Mouse (Mus musculus) skeletal muscle tissue, adult 2 months (tissue): ENCODE results near the gene Rab42.
A peak's percentile ranks its signal among the peaks of the same experiment; 100 is the strongest.

ENCODE experiments used
- DNase-seq: peaks from one replicate; pipeline ENCODE4 v3.0.0-alpha.2; 2012; ENCODE audit warnings: low read depth, low spot score

The Rab42 gene

DNA sequence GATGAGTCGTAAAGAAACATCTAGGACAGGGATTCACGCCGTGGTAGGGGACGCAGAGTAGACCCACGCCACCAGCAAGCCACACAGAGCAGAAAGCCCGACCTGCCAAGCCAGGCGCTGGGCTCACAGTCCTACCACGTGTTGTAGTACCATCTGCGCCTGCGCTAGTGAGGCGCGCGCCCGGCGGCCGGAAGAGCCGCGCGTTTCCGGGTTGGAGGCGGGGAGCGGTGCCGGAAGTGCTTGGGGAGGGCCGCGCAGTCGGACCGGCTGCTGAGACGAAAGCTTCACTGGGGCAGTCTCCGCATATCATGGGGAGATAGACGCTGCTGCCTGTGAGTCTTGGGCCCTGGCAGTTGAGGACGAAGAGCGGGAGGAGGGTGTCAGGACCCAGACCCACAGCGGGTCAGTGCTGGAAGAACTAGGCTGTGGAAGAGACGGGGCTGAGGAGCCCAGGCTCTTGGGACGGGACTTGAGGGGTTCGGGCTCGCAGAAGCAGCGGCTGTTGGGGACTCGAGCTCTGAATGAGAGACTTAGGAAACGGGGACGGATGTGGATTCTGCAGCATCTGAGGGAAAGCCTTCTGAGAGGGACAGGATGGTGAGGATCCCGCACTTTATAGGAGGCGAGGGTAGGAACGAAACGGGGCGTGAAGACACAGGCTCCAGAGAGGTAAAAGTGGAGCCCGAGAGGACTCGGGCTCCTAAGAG, 28.9 kb downstream of the Rab42 start, which contains the start of gene Taf12:
Gene Taf12, plus strand, starts transcription at position 220 of the 707 bp plus-strand sequence.
- peak; percentile 94 for DNase-seq

DNA sequence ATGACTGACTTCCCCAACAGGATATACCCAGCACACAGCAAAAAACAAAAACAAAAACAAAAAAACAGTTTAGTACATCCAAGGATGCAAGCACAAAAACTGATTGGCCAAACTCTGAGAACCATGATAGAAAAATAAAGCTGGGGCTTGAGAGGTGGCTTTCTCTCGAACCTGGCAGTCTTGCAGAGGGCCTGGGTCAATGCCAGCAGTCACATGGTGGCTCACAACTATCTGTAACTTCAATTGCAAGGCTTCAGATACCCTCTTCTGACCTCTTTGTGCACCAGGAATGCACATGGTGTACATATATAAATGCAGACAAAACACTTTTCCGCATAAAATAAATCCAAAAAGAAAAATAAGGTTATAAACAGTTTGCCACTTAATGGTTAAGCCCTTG, 30.0 kb downstream of the Rab42 start:
- no peak for DNase-seq

DNA sequence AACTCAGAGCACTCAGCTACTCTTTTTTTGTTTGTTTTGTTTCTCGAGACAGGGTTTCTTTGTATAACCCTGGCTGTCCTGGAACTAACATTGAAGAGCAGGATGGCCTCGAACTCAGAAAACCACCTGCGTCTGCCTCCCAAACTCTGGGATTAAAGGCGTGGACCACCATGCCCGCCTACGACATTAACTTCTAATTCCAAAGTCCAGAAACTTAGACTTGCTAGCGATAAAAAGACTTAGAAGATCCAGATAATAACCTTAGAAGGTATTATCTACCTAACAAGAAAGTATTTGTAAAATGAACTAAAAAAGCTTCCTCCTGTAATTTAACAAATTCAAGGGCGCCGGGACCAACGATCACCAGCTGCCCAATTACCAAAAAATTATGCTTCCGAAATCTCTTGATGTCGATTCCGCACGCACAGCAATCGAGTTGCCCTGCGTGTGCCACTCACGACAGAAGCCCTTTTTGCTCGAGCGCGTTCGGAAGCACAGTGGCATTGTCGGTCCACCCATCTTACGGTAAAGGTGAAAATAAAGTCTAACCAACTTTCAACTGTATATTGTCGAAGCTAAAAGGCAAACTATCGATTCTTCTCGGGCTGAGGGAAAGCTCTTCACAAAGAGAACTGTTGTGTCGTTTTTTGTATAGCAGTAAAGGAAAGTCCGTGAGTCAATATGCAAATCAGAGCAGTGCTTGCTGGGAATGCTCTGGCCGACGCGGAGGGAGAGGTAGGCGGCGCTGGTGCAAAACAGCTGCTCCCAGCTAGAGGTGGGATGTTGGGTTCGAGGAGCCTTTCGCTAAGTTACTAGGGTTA, 33.2 kb downstream of the Rab42 start:
- peak; percentile 96 for DNase-seq

DNA sequence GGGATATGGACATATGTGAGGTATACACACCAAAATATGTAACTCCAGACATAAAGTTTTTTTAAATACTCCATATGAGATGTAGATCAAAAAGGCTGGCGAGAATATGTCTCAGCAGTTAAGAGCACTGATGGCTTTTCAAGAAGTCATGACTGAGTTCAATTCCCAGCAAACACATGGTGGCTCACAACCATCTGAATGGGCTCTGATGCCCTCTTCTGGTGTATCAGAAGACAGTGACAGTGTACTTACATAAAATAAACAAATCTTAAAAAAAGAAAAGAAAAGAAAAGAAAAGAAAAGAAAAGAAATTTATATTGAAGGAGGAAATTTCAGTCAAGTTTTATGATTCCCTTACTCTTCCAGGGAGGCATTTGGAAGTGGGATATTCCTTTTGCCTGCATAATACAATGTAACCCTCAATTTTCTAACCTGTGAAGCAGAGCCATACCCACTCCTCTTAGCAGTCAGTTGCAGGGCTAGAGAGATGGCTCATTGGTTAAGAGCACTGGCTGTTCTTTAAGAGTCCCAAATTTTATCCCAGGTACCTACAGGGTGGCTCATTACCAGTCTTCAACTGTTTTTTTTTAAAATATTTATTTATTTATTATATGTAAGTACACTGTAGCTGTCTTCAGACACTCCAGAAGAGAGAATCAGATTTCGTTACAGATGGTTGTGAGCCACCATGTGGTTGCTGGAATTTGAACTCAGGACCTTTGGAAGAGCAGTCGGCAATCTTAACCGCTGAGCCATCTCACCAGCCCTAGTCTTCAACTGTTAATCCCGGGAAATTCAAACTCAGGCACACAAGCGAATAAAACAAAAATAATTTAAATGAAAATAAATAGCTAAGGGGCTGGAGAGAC, 34.1 kb downstream of the Rab42 start:
- DNase-seq: peak; percentile 48

DNA sequence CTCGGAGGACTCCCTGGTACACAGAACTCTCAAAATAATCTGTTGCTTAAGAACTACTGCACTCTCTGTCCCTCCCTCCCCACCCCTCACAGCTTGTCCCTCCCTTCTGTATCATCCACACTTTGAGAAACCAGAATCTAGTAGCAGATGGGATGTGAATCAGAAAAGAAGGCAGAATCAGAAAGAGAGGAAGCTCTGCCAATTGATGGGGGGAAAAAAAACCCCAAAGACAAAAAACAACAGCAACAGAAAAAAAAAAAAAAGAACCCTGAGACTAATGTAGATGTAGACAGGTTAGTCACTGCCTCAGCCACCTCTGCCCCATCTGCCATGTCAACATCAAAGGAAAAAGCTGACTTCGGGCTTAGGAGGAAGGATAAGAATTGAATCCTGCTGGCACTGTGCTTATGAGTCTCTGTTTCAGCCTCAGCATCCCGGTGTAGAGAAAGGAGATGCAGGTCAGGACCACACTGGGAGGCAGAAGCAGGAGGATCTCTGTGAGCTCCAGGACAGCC, 36.3 kb downstream of the Rab42 start:
- no peak for DNase-seq

DNA sequence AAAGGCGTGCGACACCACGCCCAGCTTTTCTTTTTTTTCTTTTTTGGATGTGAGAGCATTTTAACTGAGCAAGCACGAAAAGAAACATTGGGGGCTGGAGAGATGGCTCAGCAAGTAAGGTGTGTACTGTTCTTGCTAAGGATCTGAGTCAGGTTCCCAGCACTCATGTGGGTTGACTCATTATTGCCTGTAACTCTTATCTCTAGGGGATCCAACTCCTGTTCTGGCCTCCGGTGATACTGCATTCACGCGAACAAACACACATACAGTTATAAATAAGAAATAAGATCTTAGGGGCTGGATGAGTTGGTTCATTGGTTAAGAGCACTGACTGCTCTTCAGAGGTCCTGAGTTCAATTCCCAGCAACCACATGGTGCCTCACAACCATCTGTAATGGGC, 39.9 kb downstream of the Rab42 start:
- no peak for DNase-seq

DNA sequence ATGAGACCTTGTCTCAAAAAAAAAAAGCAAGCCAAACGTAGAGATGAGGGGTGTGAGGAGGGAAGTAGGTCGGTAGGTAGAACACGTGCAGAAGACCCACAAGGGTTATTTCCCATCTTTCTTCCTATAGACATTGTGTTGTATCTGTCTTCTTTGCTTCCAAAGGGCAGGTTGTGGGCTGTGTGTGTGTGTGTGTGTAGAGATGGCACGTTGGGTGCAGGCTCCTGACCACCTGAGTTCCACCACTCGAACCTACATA, 40.9 kb downstream of the Rab42 start:
- DNase-seq: no peak

DNA sequence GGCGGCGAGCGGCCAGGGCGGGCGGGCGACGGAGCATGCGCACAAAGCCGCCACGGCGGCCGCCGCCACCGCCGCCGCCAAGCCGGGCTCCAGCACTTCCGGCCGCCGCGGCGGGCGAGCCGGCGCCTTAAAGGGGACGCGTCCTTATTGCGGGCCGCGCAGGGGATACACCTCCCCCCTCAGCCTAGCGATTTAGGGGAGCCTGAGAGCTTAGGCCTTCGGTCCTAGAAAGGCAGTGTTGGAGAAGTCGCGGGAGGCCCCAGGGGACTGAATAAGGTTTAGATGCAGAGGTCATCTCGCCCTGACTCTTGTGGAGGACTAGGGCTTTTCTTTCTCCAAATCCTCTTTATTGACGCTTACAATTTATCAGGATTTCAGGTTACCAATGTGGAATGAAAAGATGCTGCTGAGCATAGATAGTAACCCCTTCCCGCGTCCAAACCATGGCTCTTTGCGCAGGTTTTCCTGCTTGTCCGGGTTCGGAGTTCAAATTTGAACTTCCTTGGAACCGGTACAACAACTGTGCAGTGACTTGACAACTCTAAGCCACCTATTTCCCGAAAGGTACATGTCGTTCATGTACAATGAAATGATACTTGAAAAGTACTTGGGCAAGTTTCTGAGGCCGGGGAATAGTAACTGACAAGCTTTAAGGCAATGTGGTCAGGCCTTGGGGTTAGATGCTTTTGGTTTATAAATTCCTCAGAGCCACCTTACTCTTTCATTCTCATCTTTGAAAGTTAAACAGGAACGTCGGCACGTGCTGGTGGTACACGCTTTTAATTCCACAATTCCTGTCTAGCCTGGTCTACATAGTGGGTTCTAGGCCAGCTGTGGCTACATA, 41.4 kb downstream of the Rab42 start, which contains the start of gene Gmeb1:
Gene Gmeb1, minus strand, starts transcription at position 89 of the 844 bp plus-strand sequence.
- peak; percentile 74 for DNase-seq

DNA sequence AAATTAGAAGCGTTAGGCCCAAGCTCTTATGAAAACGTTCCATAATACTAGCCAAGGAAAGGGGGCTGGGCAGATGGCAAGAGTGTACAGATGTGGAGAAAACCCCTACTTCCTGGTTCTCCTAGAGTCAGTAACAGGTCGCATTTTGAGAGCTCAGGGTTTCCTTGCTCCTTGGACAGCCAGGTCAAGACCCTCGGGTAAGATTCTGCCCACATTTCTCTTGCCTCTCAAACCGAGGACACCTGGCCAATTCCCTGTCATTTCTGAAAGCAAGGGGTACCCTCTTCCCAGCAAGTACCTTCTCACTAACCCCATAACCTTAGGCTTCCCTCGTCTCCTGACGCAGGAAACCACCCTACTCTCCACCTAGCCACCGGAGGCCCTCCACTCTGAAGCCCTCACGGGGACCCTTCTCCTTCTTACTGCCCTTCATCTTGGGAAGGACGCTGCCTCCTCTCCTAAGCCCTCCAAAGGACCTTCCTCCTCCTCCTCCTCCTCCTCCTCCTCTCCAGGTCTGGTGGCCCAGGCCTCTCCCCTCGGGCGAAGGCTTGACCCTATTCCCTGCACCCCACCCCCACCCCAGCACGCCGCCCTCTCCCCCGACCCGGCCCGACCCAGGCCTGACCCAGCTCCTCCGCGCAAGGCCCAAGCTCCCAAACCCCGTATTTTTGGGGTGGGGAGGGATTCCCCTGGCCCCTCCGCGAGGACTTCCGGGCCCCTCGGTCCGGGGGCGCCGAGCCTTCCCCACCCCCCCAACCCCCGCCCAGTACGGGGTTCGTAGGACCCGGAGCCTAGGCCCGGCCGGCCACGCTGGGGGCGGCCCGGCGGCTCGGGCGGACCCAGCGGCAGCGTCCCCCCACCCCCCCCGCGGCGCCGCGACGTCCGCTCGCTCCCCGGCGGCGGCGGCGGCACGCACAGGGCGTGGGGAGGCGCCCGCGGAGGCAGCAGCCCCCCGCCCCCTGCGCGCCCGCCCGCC, 42.5 kb downstream of the Rab42 start:
- peak; percentile 44 for DNase-seq

DNA sequence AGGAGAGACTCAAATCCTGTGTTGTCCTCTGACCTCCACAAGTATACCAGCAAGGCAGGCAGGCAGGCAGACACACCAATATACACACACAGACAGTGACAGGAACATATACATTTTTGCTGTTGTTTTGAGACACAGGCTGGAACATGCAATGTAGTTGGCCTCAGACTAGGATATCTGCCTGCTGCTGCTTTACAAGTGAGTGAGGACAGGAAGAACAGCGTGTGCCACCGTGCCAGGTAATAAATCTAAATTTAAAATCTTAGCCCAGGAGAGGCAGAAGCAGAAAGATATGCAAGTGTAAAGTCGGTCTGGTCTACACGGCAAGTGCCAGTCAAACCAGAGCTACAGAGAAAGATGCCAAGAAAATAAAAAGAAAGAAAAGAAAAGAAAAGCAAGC, 43.9 kb downstream of the Rab42 start:
- DNase-seq: no peak

DNA sequence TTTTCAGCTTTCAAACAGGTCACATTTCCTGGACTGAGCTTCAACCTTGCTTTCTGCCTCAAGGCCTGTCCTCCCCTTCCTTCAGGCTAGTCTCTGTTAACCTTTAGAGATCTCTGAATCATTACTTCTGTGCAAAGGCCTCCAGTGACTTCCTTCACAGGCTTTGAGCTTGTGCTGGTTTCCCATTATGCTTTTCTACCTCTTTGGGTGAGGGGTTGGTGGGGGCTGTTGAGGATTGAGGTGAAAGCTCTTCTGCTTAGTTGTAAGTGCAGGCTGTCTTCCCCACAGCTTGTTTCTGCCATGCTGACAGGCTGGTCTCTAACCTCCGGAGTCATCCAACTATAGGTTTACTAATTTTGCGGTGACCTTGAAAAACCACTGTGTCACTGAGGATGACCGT, 46.8 kb downstream of the Rab42 start:
- DNase-seq: no peak

DNA sequence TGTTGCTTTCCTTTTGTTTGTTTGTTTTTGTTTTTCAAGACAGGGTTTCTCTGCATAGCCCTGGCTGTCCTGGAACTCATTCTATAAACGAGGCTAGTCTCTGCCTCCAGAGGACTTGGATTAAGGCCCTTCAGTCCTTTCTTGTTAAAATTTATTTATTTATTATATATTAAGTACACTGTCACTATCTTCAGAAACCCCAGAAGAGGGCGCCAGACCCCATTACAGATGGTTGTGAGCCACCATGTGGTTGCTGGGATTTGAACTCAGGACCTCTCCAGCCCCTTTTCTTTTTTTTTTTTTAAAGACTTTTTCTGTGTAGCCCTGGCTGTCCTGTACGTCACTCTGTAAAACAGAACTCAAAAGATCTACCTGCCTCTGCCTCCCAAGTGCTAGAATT, 48.2 kb downstream of the Rab42 start:
- no peak for DNase-seq

DNA sequence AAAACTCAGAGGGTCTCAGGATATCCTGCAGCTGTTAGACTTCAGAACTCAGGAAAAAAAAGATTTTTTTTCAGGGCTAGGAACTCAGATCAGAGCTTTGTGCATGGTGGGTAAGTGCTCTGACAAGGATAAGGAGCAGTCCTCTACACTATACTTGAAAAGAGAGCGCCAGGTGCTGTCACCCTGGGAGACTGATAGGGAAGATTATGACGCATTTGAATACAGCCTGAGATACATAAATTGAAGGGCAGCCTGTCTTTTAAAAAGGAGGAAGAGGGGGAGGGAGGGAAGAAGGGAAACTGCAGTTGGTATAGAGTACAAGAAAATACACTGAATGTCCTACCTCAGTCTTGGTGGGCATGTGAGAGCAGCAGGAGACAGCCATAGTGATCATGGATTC, 49.6 kb downstream of the Rab42 start:
- DNase-seq: no peak

DNA sequence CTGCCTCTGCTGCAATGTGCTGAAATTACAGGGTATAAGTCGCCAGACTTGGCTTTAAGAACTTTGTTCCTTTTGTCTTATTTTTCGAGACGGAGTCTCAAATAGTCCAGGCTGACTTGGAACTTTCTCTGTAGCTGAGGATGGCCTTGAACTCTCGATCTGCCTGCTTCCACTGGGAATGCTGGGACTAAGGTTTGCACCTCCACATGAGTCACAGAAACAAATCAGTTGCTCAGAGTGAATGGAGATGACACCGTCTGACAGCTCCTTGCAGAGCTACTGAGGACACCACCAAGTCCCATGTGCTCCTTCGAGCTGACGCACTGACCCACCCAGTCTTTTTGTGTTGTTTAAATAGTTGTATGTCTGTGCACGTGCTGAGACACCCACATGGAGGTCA, 50.1 kb downstream of the Rab42 start:
- no peak for DNase-seq
